Mouse (Mus musculus) ES-E14 (cell line): ENCODE measurements around the gene Acvrl1. TPM values are rescaled to one million over a fixed set of nuclear protein-coding genes. Genes with fewer than 3 reads are reported as not detected.

Experiments
- DNase-seq: peaks from one replicate; pipeline ENCODE4 v3.0.0-alpha.2; 2013; ENCODE audit warnings: low read depth, low spot score
- H3K27ac ChIP-seq: 2 replicates; pipeline ENCODE4 v1.5.1; 2012; ENCODE audit warnings: low read depth, mild to moderate bottlenecking, low read length, moderate library complexity, mixed read lengths; ENCODE audit not compliant: poor library complexity, insufficient read depth, severe bottlenecking
- H3K36me3 ChIP-seq: 2 replicates; pipeline ENCODE4 v1.6.1; 2012; ENCODE audit warnings: mild to moderate bottlenecking, low read length, moderate library complexity, mixed read lengths; ENCODE audit not compliant: control insufficient read depth, poor library complexity, insufficient read depth, severe bottlenecking
- H3K4me1 ChIP-seq, 2 experiments: fragments of 150-350 bp in 1 of 2; sonication (generic) in 1 of 2; 2 replicates each; pipeline ENCODE4 v1.6.1; 2012; ENCODE audit warnings: low read length in 2 of 2, mild to moderate bottlenecking in 1 of 2, mixed read lengths in 1 of 2; ENCODE audit not compliant: control insufficient read depth in 2 of 2, insufficient read depth in 2 of 2, poor library complexity in 1 of 2
- H3K4me3 ChIP-seq, 2 experiments: fragments of 150-350 bp in 1 of 2; sonication (generic) in 1 of 2; 2 replicates each; pipeline ENCODE4 v1.5.1; 2012; ENCODE audit warnings: low read length in 2 of 2, low read depth in 1 of 2, mild to moderate bottlenecking in 1 of 2, mixed read lengths in 1 of 2; ENCODE audit not compliant: insufficient read depth in 1 of 2, poor library complexity in 1 of 2, severe bottlenecking in 1 of 2
- H3K9ac ChIP-seq: 2 replicates; pipeline ENCODE4 v1.6.1; 2012; ENCODE audit warnings: low read depth, mild to moderate bottlenecking, low read length, mixed read lengths; ENCODE audit not compliant: poor library complexity, insufficient read depth, severe bottlenecking
- H3K9me3 ChIP-seq: fragments of 150-350 bp; sonication (generic); 2 replicates; pipeline ENCODE4 v1.6.1; 2012; ENCODE audit warnings: low read depth, mild to moderate bottlenecking, low read length; ENCODE audit not compliant: control insufficient read depth, insufficient read depth
- CHD2 ChIP-seq: IDR thresholded peaks from 2 replicates; pipeline ENCODE4 v1.6.1; 2014; ENCODE audit warnings: mild to moderate bottlenecking, low read depth, low read length, inconsistent platforms
- HCFC1 ChIP-seq: IDR thresholded peaks from 2 replicates; pipeline ENCODE4 v1.6.1; 2012; ENCODE audit warnings: low read length, inconsistent platforms, borderline replicate concordance; ENCODE audit not compliant: insufficient read depth
- MAFK ChIP-seq: IDR thresholded peaks from 2 replicates; pipeline ENCODE4 v1.6.1; 2014; ENCODE audit warnings: mild to moderate bottlenecking, low read depth, low read length, inconsistent platforms; ENCODE audit not compliant: insufficient read depth
- ZC3H11A ChIP-seq: IDR thresholded peaks from 2 replicates; pipeline ENCODE4 v1.6.1; 2012; ENCODE audit warnings: low read depth, mild to moderate bottlenecking, inconsistent platforms, low read length, borderline replicate concordance
- ZNF384 ChIP-seq: IDR thresholded peaks from 2 replicates; pipeline ENCODE4 v1.6.1; 2012; ENCODE audit warnings: low read depth, low read length, inconsistent platforms
- in situ Hi-C, 2 experiments: fragments of 600-800 bp; cut with MboI; formaldehyde crosslinking; loops; one replicate each; pipeline ENCODE4 v1.15.1; 2025; ENCODE audit warnings: low sequenced_read_pairs in 2 of 2, inconsistent platforms in 1 of 2; ENCODE audit not compliant: unreplicated experiment in 2 of 2
- total RNA-seq: library from RNA; depleted of rRNA; stranded (reverse); fragments of 300-350 nt; gene quantifications from 2 replicates; pipeline ENCODE4 v1.2.3, GENCODE M21; 2012

Gene Acvrl1
- total RNA-seq, 1 experiment = 3.3 TPM

- no peak overlapping the region for H3K4me3 ChIP-seq
- no peak for TF ChIP-seq MAFK
- no peak for TF ChIP-seq ZNF384
- TF ChIP-seq HCFC1 = no peak
- TF ChIP-seq ZC3H11A = no peak
- no peak for TF ChIP-seq CHD2
- no peaks in the 10 kb centered on the region for H3K9me3 ChIP-seq
- no peak for DNase-seq
- H3K27ac ChIP-seq = no peak overlapping the region
- no peaks in the 10 kb centered on the region for H3K36me3 ChIP-seq
- in situ Hi-C loops = no loop called here
- peaks cover 3 to 7% of the 10 kb centered on the region in 2 experiments; a peak in 3 of 4 replicates for H3K4me1 ChIP-seq
- no peak overlapping the region for H3K9ac ChIP-seq
Observed at GRCm38 (mm10) chr15:101151409-101152261, 23.3 kb downstream of the Acvrl1 start.

- H3K36me3 ChIP-seq = no peaks in the 10 kb centered on the region
- H3K27ac ChIP-seq = no peak overlapping the region
- no peaks in the 10 kb centered on the region for H3K9me3 ChIP-seq
- TF ChIP-seq ZC3H11A (no peak), MAFK (no peak), CHD2 (no peak), ZNF384 (no peak), HCFC1 (no peak)
- H3K9ac ChIP-seq = no peak overlapping the region
- H3K4me3 ChIP-seq = no peak overlapping the region
- in situ Hi-C loops = no loop called here
- H3K4me1 ChIP-seq = peaks cover 0 to 9% of the 10 kb centered on the region in 2 experiments; a peak in 3 of 4 replicates
- no peak for DNase-seq
Observed at GRCm38 (mm10) chr15:101154700-101155616, 26.6 kb downstream of the Acvrl1 start.

DNA sequence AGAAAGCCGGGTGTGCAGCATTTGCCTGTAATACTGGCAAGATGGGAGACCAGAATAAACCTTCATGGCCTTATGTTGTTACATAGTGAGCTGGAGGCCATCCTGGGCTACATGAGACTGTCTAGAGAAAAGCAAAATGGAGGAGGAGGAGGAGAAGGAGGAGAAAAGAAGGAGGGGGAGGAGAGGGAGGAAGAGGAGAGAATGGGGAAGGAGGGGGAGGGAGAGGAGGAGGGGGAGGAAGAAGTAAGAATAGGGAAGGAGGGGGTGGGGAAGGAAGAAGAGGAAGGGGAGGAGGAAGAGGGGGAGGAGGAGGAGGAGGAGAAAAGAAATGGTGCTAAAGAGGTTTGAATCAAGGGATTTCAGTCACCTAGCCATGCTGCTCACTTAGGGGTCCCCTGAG, 31.8 kb downstream of the Acvrl1 start:
- H3K9ac ChIP-seq = no peak overlapping the region
- H3K36me3 ChIP-seq = no peaks in the 10 kb centered on the region
- no peak for TF ChIP-seq ZNF384
- TF ChIP-seq HCFC1 = no peak
- TF ChIP-seq ZC3H11A = no peak
- TF ChIP-seq MAFK = no peak
- TF ChIP-seq CHD2 = no peak
- H3K4me3 ChIP-seq = no peak overlapping the region
- DNase-seq = no peak
- in situ Hi-C loops = no loop called here
- H3K4me1 ChIP-seq = peaks cover 6 to 17% of the 10 kb centered on the region in 2 experiments; a peak in 3 of 4 replicates
- no peaks in the 10 kb centered on the region for H3K9me3 ChIP-seq
- no peak overlapping the region for H3K27ac ChIP-seq

DNA sequence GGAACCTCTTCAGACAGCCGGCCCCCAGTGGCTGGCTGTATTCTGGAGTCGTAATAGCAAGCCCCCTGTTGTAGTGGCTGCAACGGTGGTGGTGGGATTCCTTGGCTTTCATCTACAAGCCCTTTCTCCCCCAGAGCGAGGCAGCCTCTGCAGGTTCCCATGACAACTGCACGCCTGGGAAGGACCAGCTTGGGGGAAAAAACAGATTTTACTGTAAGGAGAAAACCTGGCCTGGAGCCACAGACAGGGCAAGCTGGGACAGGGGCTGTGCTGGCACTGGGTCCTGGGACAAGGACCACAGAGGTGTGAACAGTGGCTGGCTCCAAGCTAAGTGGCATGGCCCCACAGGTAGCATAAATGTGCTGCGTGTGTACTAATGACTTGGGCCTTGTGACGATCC, 32.3 kb downstream of the Acvrl1 start:
- no peak overlapping the region for H3K9ac ChIP-seq
- DNase-seq = no peak
- TF ChIP-seq CHD2 = no peak
- TF ChIP-seq ZC3H11A = no peak
- no peak for TF ChIP-seq ZNF384
- no peak for TF ChIP-seq MAFK
- no peak for TF ChIP-seq HCFC1
- peaks cover 9 to 19% of the 10 kb centered on the region in 2 experiments; a peak in 3 of 4 replicates for H3K4me1 ChIP-seq
- no peak overlapping the region for H3K27ac ChIP-seq
- H3K36me3 ChIP-seq = no peaks in the 10 kb centered on the region
- no peaks in the 10 kb centered on the region for H3K9me3 ChIP-seq
- H3K4me3 ChIP-seq = no peak overlapping the region
- in situ Hi-C loops = no loop called here
